Comparison of ENCODE assay signal across 8 mouse cellular contexts in genomic region chr14:104521458-104521848, GRCm38 (mm10). TPM values are rescaled to one million over a fixed set of nuclear protein-coding genes. Genes with fewer than 3 reads are reported as not detected.
DNase-seq lines count a peak whose midpoint lies in the region; ATAC-seq and TF ChIP-seq lines count a peak whose summit lies in the region.

No protein-coding gene starts in this region.

- 2% methylated on average over 9 of the region's 9 CpGs for WGBS in kidney, embryonic 15.5 days
- 5% methylated on average over 9 of the region's 9 CpGs for WGBS in hindbrain, embryonic 15.5 days
- WGBS in midbrain, postnatal 0 days, result 3% methylated on average over 9 of the region's 9 CpGs

- H3K27ac ChIP-seq in kidney, embryonic 15.5 days, result no peak overlapping the region
- no peak overlapping the region for H3K27ac ChIP-seq in hindbrain, embryonic 15.5 days (replicated peaks)
- no peak overlapping the region for H3K27ac ChIP-seq in midbrain, postnatal 0 days (ENCODE audit: low read depth, low read length)

- H3K4me3 ChIP-seq in kidney, embryonic 15.5 days (replicated peaks), result peak overlapping the region; percentile 92
- H3K4me3 ChIP-seq in hindbrain, embryonic 15.5 days, result peak overlapping the region; percentile 74
- peak overlapping the region; percentile 70 for H3K4me3 ChIP-seq in midbrain, postnatal 0 days (ENCODE audit: low read depth, low read length)

- peaks cover 14% of the 10 kb centered on the region; the same call in 1 of the 2 replicates for H3K4me1 ChIP-seq in kidney, embryonic 15.5 days
- H3K4me1 ChIP-seq in hindbrain, embryonic 15.5 days (replicated peaks), result peaks cover 16% of the 10 kb centered on the region
- no peaks in the 10 kb centered on the region for H3K4me1 ChIP-seq in midbrain, postnatal 0 days (ENCODE audit: insufficient read depth, low read length)

- H3K36me3 ChIP-seq in kidney, embryonic 15.5 days, result peaks cover 13% of the 10 kb centered on the region
- H3K36me3 ChIP-seq in hindbrain, embryonic 15.5 days, result no peaks in the 10 kb centered on the region
- H3K36me3 ChIP-seq in midbrain, postnatal 0 days (ENCODE audit: insufficient read depth, low read length), result no peaks in the 10 kb centered on the region

- TF ChIP-seq CTCF in midbrain, postnatal 0 days (IDR thresholded peaks at IDR 0.05), result no peak

- ATAC-seq in kidney, embryonic 15.5 days (replicated peaks; ENCODE audit: low FRiP score), result no peak
- no peak for ATAC-seq in hindbrain, embryonic 15.5 days (ENCODE audit: low FRiP score, low read depth)
- ATAC-seq in midbrain, postnatal 0 days (ENCODE audit: low FRiP score), result no peak

- no peak for DNase-seq in kidney, postnatal 14 days
- DNase-seq in c-Kit-positive CD71-positive TER-119-positive erythroid progenitor cells, embryonic 14.5 days (ENCODE audit: low spot score), result peak; percentile 50
- no peak for DNase-seq in midbrain, postnatal 0 days (ENCODE audit: low spot score)
- DNase-seq in kidney, adult 9 months, result no peak
- DNase-seq in thymus, postnatal 4 days, result no peak
- no peak for DNase-seq in gastrocnemius, postnatal 25 days

- no peaks in the 10 kb centered on the region; the same call in 1 of the 2 replicates for H3K9me3 ChIP-seq in kidney, embryonic 15.5 days (replicated peaks)
- H3K9me3 ChIP-seq in hindbrain, embryonic 15.5 days, result no peaks in the 10 kb centered on the region; the same call in 1 of the 2 replicates
- no peaks in the 10 kb centered on the region for H3K9me3 ChIP-seq in midbrain, postnatal 0 days (ENCODE audit: low read length)

- peaks cover 6% of the 10 kb centered on the region; the same call in 1 of the 2 replicates for H3K27me3 ChIP-seq in kidney, embryonic 15.5 days
- H3K27me3 ChIP-seq in hindbrain, embryonic 15.5 days, result no peaks in the 10 kb centered on the region
- no peaks in the 10 kb centered on the region for H3K27me3 ChIP-seq in midbrain, postnatal 0 days (ENCODE audit: insufficient read depth, low read length)

- peak overlapping the region; percentile 69 for H3K4me2 ChIP-seq in kidney, embryonic 15.5 days
- peak overlapping the region; percentile 58 for H3K4me2 ChIP-seq in hindbrain, embryonic 15.5 days
- peak overlapping the region; percentile 67 for H3K4me2 ChIP-seq in midbrain, postnatal 0 days (ENCODE audit: low read depth, low read length, poor library complexity, severe bottlenecking)

- peak overlapping the region; percentile 87; the same call in 1 of the 2 replicates for H3K9ac ChIP-seq in kidney, embryonic 15.5 days
- 0 out of 2 replicates have a peak overlapping the region, but pooled peaks have one; percentile 23 for H3K9ac ChIP-seq in hindbrain, embryonic 15.5 days
- H3K9ac ChIP-seq in midbrain, postnatal 0 days (replicated peaks; ENCODE audit: low read length, poor library complexity, severe bottlenecking), result peak overlapping the region; percentile 33; the same call in 1 of the 2 replicates

RNA-seq across cellular contexts. Expression of gene Rnf219, which starts 1.0 kb away (rescaled TPM):
- 28.3 and 29.1 TPM in 2 replicates for polyA plus RNA-seq in kidney, embryonic 15.5 days (2015; fragmentation: Nextera tagmentation; extraction: Ambion mirVana)
- polyA plus RNA-seq in hindbrain, embryonic 15.5 days (2015; fragmentation: Nextera tagmentation; extraction: Ambion mirVana), result 22.8 and 32.2 TPM in 2 replicates
- total RNA-seq in midbrain, postnatal 0 days (2014; rRNA removed), result 11.9 and 22.0 TPM in 2 replicates
- polyA plus RNA-seq in midbrain, postnatal 0 days (2015; fragmentation: Nextera tagmentation; extraction: Ambion mirVana), result 18.7 and 26.3 TPM in 2 replicates
- total RNA-seq in gastrocnemius, postnatal 25 days (2021), result 1 to 10 TPM; 2.5 to 4.4 TPM

RNA-seq across cellular contexts. Expression of gene Pou4f1, which starts 53.7 kb away (rescaled TPM):
- polyA plus RNA-seq in kidney, embryonic 15.5 days (2015; fragmentation: Nextera tagmentation; extraction: Ambion mirVana), result 0.06 and 0.27 TPM in 2 replicates
- 42.7 and 59.3 TPM in 2 replicates for polyA plus RNA-seq in hindbrain, embryonic 15.5 days (2015; fragmentation: Nextera tagmentation; extraction: Ambion mirVana)
- total RNA-seq in midbrain, postnatal 0 days (2014; rRNA removed), result 17.3 and 17.6 TPM in 2 replicates
- polyA plus RNA-seq in midbrain, postnatal 0 days (2015; fragmentation: Nextera tagmentation; extraction: Ambion mirVana), result 40.8 and 43.1 TPM in 2 replicates
- 1 to 10 TPM; 1.1 TPM for total RNA-seq in gastrocnemius, postnatal 25 days (2021)

Comparison
In these comparisons a context has a peak if more than half of its experiments do, and no peak if none do; other contexts are left out.
1. H3K9ac ChIP-seq: peak in every context shown above with its lines; median percentile 87 in kidney, embryonic 15.5 days; 33 in midbrain, postnatal 0 days; 23 in hindbrain, embryonic 15.5 days.
2. RNA of gene Pou4f1, which starts 53.7 kb away (polyA plus RNA-seq): 40.8 to 43.1 TPM in midbrain, postnatal 0 days and 42.7 to 59.3 TPM in hindbrain, embryonic 15.5 days; 0.06 to 0.27 TPM in kidney, embryonic 15.5 days; every median in the first group is over 10 times any median in the second.
3. Peak in every context shown above with its lines, with median percentiles within 50 percentile points of each other: H3K4me2 ChIP-seq and H3K4me3 ChIP-seq.